Mouse (Mus musculus): ENCODE results near the gene 1110002E22Rik. TPM values are rescaled to one million over a fixed set of nuclear protein-coding genes. Genes with fewer than 3 reads are reported as not detected.

Gene 1110002E22Rik
- polyA plus RNA-seq, 2 experiments: 0.01 TPM; not detected in 1

- Histone ChIP-seq H3K27me3 (ENCODE audit: control insufficient read depth, insufficient read depth, low read length) (no peaks in the 10 kb centered on the region), H3K9me3 (ENCODE audit: control insufficient read depth, low read length) (no peaks in the 10 kb centered on the region), H3K36me3 (replicated peaks; ENCODE audit: control insufficient read depth, insufficient read depth, low read depth) (no peaks in the 10 kb centered on the region), H3K4me2 (ENCODE audit: low read depth) (no peak overlapping the region), H3K4me1 (replicated peaks; ENCODE audit: control insufficient read depth in 2 of 2, insufficient read depth in 2 of 2, low read length in 1 of 2) (no peaks in the 10 kb centered on the region), H3K9ac (replicated peaks) (no peak overlapping the region), H3K4me3 (ENCODE audit: insufficient read depth in 1 of 2, low read depth in 2 of 2, low read length in 2 of 2) (no peak overlapping the region), H3K27ac (no peak overlapping the region)
- WGBS (ENCODE audit: insufficient replicate concordance): 61% methylated on average over 8 of the region's 8 CpGs
- TF ChIP-seq EP300 (IDR thresholded peaks at IDR 0.05; ENCODE audit: low read depth) (no peak), CTCF (IDR thresholded peaks at IDR 0.05; ENCODE audit: low read depth) (no peak)
- DNase-seq (ENCODE audit: low read depth in 3 of 3, low spot score in 3 of 3) (no peak), ATAC-seq (ENCODE audit: insufficient read depth) (no peak)
Measured at GRCm38 (mm10) chr3:138075209-138075608, 10.4 kb downstream of the 1110002E22Rik start.

- H3K36me3 ChIP-seq (replicated peaks; ENCODE audit: control insufficient read depth, insufficient read depth, low read depth): no peaks in the 10 kb centered on the region
- H3K9ac ChIP-seq (replicated peaks): no peak overlapping the region
- H3K4me2 ChIP-seq (ENCODE audit: low read depth): no peak overlapping the region
- H3K9me3 ChIP-seq (ENCODE audit: control insufficient read depth, low read length): no peaks in the 10 kb centered on the region
- WGBS (ENCODE audit: insufficient replicate concordance): 62% methylated on average over 11 of the region's 11 CpGs
- no peak for ATAC-seq (ENCODE audit: insufficient read depth)
- H3K4me3 ChIP-seq (ENCODE audit: insufficient read depth in 1 of 2, low read depth in 2 of 2, low read length in 2 of 2): no peak overlapping the region
- H3K27ac ChIP-seq: no peak overlapping the region
- H3K4me1 ChIP-seq (replicated peaks; ENCODE audit: control insufficient read depth in 2 of 2, insufficient read depth in 2 of 2, low read length in 1 of 2): no peaks in the 10 kb centered on the region
- DNase-seq (ENCODE audit: low read depth in 3 of 3, low spot score in 3 of 3): no peak
- H3K27me3 ChIP-seq (ENCODE audit: control insufficient read depth, insufficient read depth, low read length): no peaks in the 10 kb centered on the region
- TF ChIP-seq EP300 (IDR thresholded peaks at IDR 0.05; ENCODE audit: low read depth): no peak
- TF ChIP-seq CTCF (IDR thresholded peaks at IDR 0.05; ENCODE audit: low read depth): no peak
Measured at GRCm38 (mm10) chr3:138077476-138078340, 12.9 kb downstream of the 1110002E22Rik start.

- no peak for TF ChIP-seq EP300 (IDR thresholded peaks at IDR 0.05; ENCODE audit: low read depth)
- no peak for TF ChIP-seq CTCF (IDR thresholded peaks at IDR 0.05; ENCODE audit: low read depth)
- DNase-seq (ENCODE audit: low read depth in 3 of 3, low spot score in 3 of 3): no peak
- Histone ChIP-seq H3K4me3 (ENCODE audit: insufficient read depth in 1 of 2, low read depth in 2 of 2, low read length in 2 of 2) (no peak overlapping the region), H3K27me3 (ENCODE audit: control insufficient read depth, insufficient read depth, low read length) (no peaks in the 10 kb centered on the region), H3K9ac (replicated peaks) (no peak overlapping the region), H3K27ac (no peak overlapping the region), H3K4me1 (replicated peaks; ENCODE audit: control insufficient read depth in 2 of 2, insufficient read depth in 2 of 2, low read length in 1 of 2) (no peaks in the 10 kb centered on the region), H3K9me3 (ENCODE audit: control insufficient read depth, low read length) (no peaks in the 10 kb centered on the region), H3K4me2 (ENCODE audit: low read depth) (no peak overlapping the region), H3K36me3 (replicated peaks; ENCODE audit: control insufficient read depth, insufficient read depth, low read depth) (no peaks in the 10 kb centered on the region)
- WGBS (ENCODE audit: insufficient replicate concordance): 54% methylated on average over 1 of the region's 1 CpGs
- ATAC-seq (ENCODE audit: insufficient read depth): no peak
Measured at GRCm38 (mm10) chr3:138078701-138079100, 13.8 kb downstream of the 1110002E22Rik start.

GRCm38 (mm10) chr3:138083073-138083637, 18.3 kb downstream of the 1110002E22Rik start:
- H3K36me3 ChIP-seq (replicated peaks; ENCODE audit: control insufficient read depth, insufficient read depth, low read depth): no peaks in the 10 kb centered on the region
- TF ChIP-seq EP300 (IDR thresholded peaks at IDR 0.05; ENCODE audit: low read depth): no peak
- TF ChIP-seq CTCF (IDR thresholded peaks at IDR 0.05; ENCODE audit: low read depth): no peak
- no peak overlapping the region for H3K4me3 ChIP-seq (ENCODE audit: insufficient read depth in 1 of 2, low read depth in 2 of 2, low read length in 2 of 2)
- ATAC-seq (ENCODE audit: insufficient read depth) (no peak), DNase-seq (ENCODE audit: low read depth in 3 of 3, low spot score in 3 of 3) (no peak)
- no peak overlapping the region for H3K4me2 ChIP-seq (ENCODE audit: low read depth)
- WGBS (ENCODE audit: insufficient replicate concordance): 58% methylated on average over 1 of the region's 1 CpGs
- no peak overlapping the region for H3K9ac ChIP-seq (replicated peaks)
- H3K27me3 ChIP-seq (ENCODE audit: control insufficient read depth, insufficient read depth, low read length): no peaks in the 10 kb centered on the region
- H3K9me3 ChIP-seq (ENCODE audit: control insufficient read depth, low read length): no peaks in the 10 kb centered on the region
- H3K27ac ChIP-seq: no peak overlapping the region
- no peaks in the 10 kb centered on the region for H3K4me1 ChIP-seq (replicated peaks; ENCODE audit: control insufficient read depth in 2 of 2, insufficient read depth in 2 of 2, low read length in 1 of 2)

GRCm38 (mm10) chr3:138083896-138084295, 19.0 kb downstream of the 1110002E22Rik start:
- no peak overlapping the region for H3K4me2 ChIP-seq (ENCODE audit: low read depth)
- no peak for ATAC-seq (ENCODE audit: insufficient read depth)
- TF ChIP-seq CTCF (IDR thresholded peaks at IDR 0.05; ENCODE audit: low read depth) (no peak), EP300 (IDR thresholded peaks at IDR 0.05; ENCODE audit: low read depth) (no peak)
- H3K27ac ChIP-seq: no peak overlapping the region
- no peak overlapping the region for H3K9ac ChIP-seq (replicated peaks)
- no peaks in the 10 kb centered on the region for H3K27me3 ChIP-seq (ENCODE audit: control insufficient read depth, insufficient read depth, low read length)
- no peaks in the 10 kb centered on the region for H3K36me3 ChIP-seq (replicated peaks; ENCODE audit: control insufficient read depth, insufficient read depth, low read depth)
- H3K4me3 ChIP-seq (ENCODE audit: insufficient read depth in 1 of 2, low read depth in 2 of 2, low read length in 2 of 2): no peak overlapping the region
- no peak for DNase-seq (ENCODE audit: low read depth in 3 of 3, low spot score in 3 of 3)
- H3K9me3 ChIP-seq (ENCODE audit: control insufficient read depth, low read length): no peaks in the 10 kb centered on the region
- no peaks in the 10 kb centered on the region for H3K4me1 ChIP-seq (replicated peaks; ENCODE audit: control insufficient read depth in 2 of 2, insufficient read depth in 2 of 2, low read length in 1 of 2)
- WGBS (ENCODE audit: insufficient replicate concordance): 57% methylated on average over 4 of the region's 4 CpGs

Data from liver, embryonic 14.5 days (tissue).